Mouse (Mus musculus) left cerebral cortex, adult 6 months (tissue): ENCODE data around the gene Cmtm7. TPM values are rescaled to one million over a fixed set of nuclear protein-coding genes. Genes with fewer than 3 reads are reported as not detected.

Source experiments
- long read RNA-seq, 2 experiments: library from polyadenylated mRNA; unstranded; transcript quantifications; one replicate each; pipeline ENCODE4 v2.0.0; 2019 to 2020
- polyA plus RNA-seq: library from polyadenylated mRNA; unstranded; fragments of <200 nt; fragmentation: Nextera tagmentation; gene quantifications from 2 replicates; pipeline ENCODE4 v1.2.3, GENCODE M21; 2021

Gene Cmtm7
- polyA plus RNA-seq: 9.2 and 9.3 TPM in 2 replicates
- long read RNA-seq, experiment 1, partial matches to known transcripts: 0 of 3 reads
- long read RNA-seq, experiment 1, other reads (novel, unspliced or antisense): 2 of 3 reads
- long read RNA-seq, experiment 2, transcript Cmtm7-201 (5 exons, 993 nt): major isoform, 9 of 10 reads
- long read RNA-seq, experiment 2, partial matches to known transcripts: 0 of 10 reads
- long read RNA-seq, experiment 2, other reads (novel, unspliced or antisense): 0 of 10 reads

DNA sequence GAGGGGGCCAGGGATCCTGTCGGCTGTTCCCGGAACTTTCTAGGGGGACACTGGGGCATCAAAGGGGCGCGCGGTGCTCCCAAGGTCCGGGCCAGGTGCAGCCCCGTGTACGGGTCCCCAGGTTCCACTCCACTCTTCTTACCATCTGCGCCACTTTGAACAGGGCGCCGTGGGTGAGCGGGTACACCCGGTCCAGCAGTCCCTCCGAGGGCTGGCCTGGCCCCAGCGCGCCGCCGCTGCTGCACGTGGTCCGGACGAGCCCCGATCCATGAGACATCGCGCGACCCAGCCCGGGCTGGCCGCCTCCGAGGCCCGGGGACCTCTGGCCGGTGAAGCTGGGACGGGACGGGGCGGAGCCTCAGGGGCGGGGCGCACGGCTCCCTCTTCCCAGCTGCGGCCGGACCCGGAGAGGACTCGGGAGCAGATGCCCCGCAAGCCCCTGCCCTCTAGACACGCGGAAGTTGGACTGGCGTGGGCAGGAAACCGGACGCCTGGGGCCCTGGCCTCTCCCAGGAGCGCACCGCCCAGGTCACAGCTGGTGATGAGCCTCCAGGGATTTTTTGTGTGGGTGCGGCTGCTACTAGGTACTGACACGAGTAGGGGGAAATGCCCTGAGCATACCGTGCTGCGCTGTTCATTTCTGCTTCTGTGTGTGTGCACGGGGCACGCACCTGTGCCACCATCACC lies at the start of gene Cmtm7:
Gene Cmtm7, minus strand, starts transcription at position 331 of the 687 bp plus-strand sequence.

DNA sequence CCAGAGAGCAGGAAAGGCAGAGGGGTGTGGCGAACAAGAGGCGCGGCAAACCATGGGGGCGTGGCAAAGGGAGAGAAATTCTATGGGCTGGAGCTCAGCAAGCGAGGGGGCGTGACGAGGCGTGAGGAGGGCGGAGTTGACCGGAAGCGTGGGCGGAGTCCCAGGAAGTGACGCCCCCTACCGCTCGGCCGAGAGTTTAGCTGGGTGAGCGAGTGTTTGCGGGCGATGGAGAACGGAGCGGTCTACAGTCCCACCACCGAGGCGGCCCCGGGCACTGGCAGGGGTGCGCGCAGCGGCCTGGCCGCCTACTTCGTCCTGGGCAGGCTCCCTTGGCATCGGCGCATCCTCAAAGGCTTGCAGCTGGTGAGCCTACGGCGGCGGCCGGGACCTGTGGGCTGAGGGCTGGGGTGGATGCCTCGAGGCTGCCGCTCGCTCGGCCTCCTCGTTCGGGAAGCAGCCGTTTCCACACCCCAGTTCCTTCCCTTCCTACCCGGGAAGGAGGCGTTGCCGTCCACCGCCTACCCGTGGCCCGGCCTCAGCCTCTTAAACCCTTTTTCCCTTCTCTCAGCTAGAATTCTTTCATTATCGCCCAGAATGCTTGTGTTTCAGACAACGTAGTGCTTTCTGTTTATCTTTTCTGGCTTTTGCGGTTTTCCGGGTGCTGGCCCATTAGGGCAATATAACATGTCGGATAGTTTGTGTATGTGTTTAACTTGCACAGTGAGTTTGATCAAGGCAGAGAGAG lies 50.5 kb downstream of the Cmtm7 start, which contains the start of gene Cmtm6:
Gene Cmtm6, plus strand, starts transcription at position 106 of the 745 bp plus-strand sequence.

Other genes with a start within 250 kb of the Cmtm7 start
- 0.16 and 0.17 TPM in 2 replicates for gene Trim71, start 217.5 kb downstream of the Cmtm7 start, polyA plus RNA-seq
- gene Cnot10, start 141.7 kb downstream of the Cmtm7 start, polyA plus RNA-seq: 23.2 and 25.3 TPM in 2 replicates
- 76.5 and 96.0 TPM in 2 replicates for gene Dync1li1, start 93.1 kb downstream of the Cmtm7 start, polyA plus RNA-seq
- 13.7 and 17.7 TPM in 2 replicates for gene Cmtm6, start 50.7 kb downstream of the Cmtm7 start, polyA plus RNA-seq
- gene Cmtm8, start 62.3 kb upstream of the Cmtm7 start, polyA plus RNA-seq: 3.6 and 5.1 TPM in 2 replicates
- 14.0 and 24.3 TPM in 2 replicates for gene Gpd1l, start 152.1 kb upstream of the Cmtm7 start, polyA plus RNA-seq
- gene Osbpl10, start 196.7 kb upstream of the Cmtm7 start, polyA plus RNA-seq: 4.7 and 10.9 TPM in 2 replicates
- 81.5 and 81.7 TPM in 2 replicates for gene Rps27rt, start 200.9 kb upstream of the Cmtm7 start, polyA plus RNA-seq